Mouse (Mus musculus) mouse trophoblast stem cell (cell line): ENCODE data around the gene 6330409D20Rik.

Experiments used
- in situ Hi-C, 2 experiments: fragments of 300-500 bp; cut with MseI, MboI; formaldehyde crosslinking; loops; 2 replicates in 1 of 2; 3 replicates in 1 of 2; pipeline ENCODE4 v1.15.1; 2025

6330409D20Rik gene

DNA sequence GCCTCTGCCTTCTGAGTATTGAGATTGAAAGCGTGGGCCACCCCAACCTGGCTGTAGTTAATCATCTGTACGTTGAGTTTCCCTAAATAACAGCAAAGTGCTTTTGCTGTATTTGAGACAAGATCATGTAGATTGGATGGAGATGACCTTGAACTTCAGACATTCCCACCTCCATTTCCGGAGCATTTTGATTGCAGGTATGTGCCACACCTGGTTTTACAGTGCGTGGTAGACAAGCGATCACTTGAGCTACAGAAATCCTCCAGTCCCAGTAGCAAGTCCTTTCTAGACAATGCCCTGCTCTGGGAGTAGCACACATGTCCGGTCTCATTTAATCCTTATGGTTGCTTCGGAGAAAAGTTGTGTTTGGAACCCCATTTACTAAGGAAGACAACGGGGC, 37.8 kb downstream of the 6330409D20Rik start:
- in situ Hi-C loops: no loop called here

DNA sequence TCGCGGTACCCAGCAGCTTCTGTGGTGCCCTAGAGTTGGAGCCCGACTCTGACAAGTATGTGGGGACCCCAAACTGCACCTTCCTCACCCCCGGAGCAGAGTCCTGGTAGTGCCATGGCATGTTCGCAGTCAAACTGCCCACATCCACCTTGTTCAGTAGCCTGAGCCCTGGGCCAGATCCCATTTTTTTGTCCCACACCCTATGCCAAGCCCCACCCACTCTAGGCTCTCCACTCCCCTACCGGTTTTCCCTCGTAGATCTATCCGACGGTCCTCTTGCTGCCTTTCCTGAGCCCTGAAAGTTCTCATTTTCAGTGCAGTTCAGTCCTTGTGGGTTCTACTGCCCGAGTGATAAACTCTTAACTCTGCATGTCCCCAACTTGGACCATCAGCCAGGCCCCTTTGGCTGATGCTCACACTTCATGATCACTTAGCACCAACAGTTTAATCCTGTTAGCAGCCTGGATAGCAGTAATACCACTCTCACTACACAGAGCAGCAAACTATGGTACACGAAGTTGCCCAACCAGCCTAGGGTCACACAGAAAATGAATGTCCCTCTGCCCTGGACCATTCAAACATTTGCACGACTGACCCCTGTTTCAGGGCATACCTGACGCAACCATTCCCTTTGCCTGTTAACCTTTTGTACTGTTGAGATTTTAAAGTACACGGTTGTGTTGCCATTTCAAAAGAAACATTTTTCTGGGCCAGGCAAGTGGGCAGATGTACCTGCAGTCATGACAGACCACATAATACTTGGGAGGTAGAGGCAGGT, 39.7 kb downstream of the 6330409D20Rik start:
- in situ Hi-C loops: no loop called here

DNA sequence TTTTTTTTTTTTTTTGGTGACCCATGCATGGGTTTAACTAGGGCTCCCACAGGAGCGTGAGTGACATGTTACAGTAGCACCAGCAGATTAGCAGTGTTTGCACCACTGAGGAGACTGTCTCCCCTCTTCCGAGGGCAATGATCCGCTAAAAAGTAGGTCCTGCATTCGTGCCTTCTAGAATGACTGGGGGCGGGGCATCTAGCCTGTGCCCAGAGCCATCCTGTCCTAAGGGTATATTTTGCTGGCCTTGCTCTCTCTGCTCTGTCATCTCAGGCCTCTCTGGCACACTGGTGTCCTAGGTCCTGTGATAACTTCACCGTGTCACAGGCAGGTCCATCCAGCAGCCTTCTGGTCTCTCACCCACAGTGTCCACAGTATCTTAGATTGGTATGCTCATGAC, 41.1 kb downstream of the 6330409D20Rik start:
- in situ Hi-C loops: no loop called here

DNA sequence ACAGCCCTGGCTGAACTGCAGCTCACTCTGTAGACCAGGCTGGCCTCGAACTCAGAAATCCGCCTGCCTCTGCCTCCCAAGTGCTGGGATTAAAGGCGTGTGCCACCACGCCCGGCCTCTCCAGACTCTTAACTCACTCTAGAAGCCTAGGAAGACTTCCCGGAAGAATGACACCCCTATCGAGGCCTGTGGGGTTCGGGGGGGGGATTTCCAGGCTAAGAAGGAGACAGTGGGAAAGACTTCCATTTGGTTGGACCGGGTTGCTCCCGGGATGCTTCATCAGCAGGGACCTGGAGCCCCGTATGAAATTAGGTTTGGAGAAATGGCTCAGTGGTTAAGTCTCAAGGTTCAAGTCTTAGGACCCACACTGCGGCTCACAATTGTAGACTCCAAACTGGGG, 46.1 kb downstream of the 6330409D20Rik start:
- in situ Hi-C loops: no loop called here

DNA sequence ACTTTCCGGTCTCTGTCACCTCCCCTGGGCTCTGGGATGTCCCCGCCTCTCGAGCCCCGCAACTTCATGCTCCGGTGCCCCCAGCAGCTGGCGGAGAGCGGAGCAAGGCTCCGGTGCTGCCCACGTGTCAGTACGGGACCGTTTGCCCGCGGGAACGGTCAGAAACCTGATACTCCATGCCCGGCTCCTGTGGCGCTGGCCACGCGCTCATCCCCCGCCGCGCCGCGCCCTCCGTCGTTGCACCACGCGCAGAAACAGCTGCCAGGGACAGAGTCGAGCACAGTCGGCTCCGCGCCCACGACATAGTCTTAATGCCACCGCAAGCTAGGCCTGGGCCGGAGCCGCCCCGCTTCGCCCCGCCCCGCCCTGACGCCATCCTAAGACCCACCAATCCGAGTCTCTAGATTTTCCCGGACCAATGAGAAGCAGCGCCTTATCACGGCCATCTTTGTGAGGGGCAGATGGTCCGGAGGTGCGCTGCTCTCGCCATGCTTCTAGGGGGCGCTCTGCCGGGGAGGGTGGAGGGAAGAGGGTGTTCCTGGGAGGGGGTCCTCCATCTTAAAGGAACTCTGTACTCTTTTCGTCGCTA, 46.9 kb downstream of the 6330409D20Rik start:
- in situ Hi-C loops: no loop called here

DNA sequence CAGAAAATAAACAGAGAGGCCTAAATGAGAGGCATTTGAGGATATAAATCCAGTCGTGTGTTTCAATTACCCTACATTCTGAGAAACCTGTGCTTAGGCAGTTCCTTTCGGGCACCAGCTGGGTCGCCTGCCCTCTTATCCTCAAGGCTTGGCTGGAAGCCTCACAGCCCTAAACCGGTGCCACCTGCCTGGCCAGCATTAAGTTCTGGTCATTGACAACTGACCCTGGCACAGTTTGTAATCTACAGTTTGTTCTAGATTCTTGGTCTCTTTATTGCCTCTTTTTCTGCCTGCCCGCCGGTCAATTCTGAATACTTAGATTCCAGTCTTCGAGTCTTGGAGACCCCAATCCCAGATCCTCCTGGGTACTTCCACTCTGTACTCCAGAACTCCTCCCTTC, 47.5 kb downstream of the 6330409D20Rik start:
- in situ Hi-C loops: no loop called here

DNA sequence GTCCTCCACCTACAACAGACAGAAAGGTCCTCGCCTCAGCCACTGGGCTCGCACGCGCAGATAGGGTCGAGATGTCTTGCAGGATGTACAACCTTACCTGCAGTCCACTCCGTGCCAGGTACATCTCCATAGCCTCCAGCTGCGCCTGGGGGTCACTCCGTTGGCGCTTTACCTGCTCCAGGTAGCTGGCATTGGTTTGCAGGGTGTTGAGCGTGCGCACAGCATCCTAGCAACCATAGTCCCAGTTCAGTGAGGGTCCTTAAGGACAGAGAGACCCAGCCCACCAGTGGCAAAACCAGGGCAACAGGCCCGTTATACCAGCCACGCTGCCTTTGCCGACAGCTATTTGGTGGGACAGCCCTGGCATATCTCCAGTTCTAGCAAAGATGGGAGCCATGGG, 48.3 kb downstream of the 6330409D20Rik start:
- in situ Hi-C loops: no loop called here

DNA sequence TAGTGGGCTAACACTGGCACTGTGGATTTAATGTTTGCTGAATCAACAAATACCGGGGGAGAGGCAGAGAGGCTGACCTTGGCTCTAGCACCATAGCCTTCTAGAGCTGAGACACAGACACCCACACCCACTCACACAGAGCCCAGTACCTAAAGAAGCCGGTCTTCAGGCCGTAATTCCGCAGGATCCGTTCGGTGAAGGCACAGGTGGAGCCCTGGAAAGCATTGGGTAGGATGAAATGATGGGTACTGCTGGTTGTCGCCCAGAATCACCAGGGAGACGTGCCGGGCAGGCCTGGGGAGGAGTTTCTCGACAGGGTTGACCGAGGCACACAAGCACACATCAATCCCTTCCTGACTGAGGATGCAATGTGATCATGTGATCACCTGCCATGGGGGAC, 49.8 kb downstream of the 6330409D20Rik start:
- in situ Hi-C loops: no loop called here

DNA sequence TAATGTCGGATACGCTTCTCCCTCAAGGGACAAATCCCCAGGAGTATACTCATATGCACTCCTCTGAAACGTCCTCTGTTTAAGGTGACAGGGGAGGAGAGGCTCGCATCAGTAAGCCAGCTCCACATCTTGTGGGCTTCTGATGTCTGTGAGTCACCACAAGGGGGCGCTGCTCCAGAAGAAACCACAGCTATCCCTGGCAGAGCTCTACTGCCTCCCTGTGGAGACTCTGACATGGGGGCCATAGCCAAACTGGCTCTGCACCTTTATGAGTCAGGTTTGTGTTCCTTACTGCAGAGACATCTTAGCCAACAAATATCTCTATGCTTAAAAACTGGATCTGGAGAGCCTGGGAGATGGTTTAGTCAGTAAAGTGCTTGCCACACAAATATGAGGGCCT, 51.4 kb downstream of the 6330409D20Rik start:
- in situ Hi-C loops: no loop called here

DNA sequence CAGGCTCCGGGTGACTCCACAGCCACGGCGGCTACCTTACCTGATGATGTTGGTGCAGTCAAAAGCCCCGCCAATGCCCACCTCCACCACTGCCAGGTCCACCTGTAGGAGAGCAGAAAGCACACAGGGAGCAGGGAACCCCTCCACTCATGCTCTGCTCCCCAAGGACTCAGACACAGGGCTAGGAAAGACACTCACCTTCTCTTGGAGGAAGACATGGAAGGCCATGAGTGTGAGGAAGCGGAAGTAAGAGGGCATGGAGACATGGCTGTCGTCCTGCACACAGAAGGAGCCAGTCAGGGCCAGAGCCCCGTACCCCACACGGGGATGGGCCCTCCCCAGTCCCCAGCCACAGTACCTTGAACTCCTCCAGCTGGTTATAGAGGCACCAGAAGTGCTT, 53.3 kb downstream of the 6330409D20Rik start:
- in situ Hi-C loops: no loop called here

DNA sequence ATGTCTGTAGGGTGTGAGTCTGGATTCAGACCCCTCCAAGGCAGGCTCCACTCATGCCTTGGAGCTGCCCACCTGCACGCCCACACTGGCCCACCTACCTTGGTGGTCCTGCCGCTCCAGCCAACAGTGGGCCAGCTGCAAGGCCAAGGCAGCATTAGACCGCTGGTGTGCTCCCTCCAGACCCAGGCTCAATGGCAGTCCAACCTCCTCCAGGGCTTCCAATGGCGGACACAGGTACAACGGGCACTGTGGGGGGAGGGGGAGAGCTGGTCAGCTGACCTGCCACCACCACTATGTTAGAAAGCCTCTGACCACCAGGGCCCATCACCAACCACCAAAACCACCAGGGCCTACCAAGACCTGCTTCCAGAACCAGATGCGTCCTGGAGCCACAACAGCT, 54.2 kb downstream of the 6330409D20Rik start:
- in situ Hi-C loops: no loop called here

DNA sequence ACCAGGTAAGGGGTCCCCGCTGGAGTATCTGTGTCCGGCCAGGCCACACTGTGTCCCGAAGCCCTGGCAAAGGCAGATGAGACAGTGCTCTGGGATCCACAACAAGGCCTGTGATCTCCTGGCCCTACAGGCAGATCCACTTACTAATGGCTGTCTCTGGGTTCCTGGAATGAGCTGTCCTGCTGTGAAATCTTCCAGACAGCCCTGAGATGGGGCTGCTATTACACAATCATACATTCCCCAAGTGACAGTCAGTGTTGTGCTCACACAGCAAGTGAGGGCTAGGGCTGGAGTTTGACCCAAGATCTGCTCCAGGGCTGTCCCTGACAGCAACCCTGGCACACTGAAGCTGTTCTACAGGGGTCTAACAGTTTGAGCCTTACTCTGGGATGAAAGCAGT, 55.0 kb downstream of the 6330409D20Rik start:
- in situ Hi-C loops: no loop called here

DNA sequence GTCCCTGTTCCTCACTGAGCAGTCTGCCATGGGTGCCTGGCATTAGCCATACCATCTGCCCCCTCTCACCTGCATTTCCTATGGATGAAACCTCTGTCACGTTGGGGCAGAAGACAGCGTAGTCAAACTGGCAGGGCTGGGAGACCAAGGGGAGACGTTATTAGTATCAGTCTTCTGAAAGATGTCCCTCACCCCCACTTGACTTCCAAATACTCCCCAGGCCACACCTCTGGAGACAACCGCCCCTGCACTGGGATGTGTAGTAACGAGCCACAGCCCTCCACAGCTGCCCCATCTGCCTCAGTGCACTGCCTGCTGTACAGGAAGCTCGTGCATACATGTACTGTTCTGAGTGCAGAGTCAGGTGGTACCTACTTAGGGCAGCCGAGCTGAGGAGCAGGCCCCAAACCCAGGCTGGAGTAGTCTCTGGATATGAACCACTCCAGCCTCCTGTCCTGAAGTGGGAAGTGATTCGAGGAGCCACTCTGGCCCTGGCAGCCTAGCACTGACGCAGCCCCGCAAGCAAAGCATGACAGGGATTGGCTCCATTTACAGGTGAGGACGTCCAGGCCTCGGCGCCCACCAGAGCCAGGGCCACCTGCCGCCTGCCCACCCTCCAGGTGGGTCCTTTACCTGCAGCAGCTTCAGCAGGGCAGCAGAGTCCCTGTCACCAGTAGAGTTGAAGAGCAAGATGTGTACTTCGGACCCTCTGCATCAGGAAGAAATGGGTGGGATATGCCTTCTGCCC, 56.0 kb downstream of the 6330409D20Rik start:
- in situ Hi-C loops: loop anchor here in 1 of 2 experiments (5.0 kb wide), 1 partner anchor 53 kb away; no protein-coding TSS in a partner anchor

DNA sequence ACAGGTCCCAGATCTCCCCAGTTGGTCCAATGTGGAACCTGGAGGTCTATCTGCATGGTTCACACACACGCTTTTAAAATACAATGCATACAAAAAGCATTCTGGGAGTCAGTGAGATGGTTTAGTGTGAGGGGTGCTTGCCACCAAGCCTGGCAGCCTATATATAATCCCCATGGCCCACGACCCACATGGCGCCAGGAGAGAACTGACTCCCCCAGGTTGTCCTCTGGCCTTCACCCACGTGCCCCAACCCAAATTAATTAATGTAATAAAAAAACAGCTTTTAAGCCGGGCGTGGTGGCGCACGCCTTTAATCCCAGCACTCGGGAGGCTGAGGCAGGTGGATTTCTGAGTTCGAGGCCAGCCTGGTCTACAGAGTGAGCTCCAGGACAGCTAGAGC, 57.1 kb downstream of the 6330409D20Rik start:
- in situ Hi-C loops: loop anchor here in 1 of 2 experiments (5.0 kb wide), 1 partner anchor 51 kb away; no protein-coding TSS in a partner anchor

DNA sequence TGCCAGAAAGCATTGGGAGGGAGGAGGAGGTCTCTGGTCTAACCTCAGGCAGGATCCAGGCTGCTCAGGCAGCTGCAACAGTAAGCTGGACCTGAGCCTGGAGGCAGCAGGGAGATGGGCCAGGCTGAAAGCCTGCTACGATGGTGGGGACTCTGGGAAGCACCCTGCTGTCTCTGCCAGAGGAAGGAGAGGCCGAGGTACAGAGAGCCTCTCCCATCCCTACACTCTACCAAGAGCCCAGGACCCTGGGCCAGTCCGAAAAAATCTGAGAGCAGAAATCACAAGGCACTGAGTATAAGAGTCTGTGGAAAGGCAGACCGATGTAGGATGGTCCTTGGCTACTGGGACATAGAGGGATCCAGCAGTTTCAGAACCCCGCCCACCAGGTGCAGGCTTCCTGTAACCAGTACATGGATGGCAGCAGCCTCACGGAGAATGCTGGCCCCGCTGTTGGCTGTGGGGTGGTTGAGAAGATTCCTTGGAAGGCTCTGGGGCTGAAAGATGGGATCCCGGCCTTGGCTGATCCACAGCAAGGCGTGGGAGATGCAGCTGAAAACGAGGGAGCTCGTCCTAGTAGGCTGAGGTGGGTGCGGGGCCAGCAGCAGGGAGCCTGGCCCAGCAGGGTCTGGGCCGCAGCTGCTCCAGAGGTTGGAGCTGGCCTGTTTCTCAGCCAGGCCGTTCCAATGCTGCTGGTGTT, 57.9 kb downstream of the 6330409D20Rik start:
- in situ Hi-C loops: loop anchor here in 1 of 2 experiments (5.0 kb wide), 1 partner anchor 51 kb away; no protein-coding TSS in a partner anchor
